Mouse (Mus musculus): ENCODE results near the gene Selenom.

Selenom gene

DNA sequence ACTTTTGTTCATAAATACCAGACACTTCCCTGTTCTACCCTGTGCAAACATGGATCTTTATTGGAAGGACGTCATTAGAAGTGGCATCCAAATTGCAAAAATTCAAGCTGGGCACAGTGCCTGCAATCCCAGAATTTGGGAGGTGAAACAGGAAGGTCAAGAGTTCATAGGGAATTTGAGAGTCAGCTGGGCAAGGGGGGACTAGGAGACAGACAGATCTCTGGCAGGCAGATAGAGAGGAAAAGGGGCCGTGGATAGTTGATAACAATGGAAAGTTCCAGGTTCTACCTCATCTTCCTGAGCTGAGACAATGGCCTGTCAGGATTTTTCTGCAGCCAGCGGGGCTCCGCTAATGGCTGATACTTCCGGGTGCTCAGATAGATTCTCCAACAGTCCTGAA, 35.3 kb downstream of the Selenom start:
- no peak for DNase-seq (ENCODE audit: low read depth, low spot score)

DNA sequence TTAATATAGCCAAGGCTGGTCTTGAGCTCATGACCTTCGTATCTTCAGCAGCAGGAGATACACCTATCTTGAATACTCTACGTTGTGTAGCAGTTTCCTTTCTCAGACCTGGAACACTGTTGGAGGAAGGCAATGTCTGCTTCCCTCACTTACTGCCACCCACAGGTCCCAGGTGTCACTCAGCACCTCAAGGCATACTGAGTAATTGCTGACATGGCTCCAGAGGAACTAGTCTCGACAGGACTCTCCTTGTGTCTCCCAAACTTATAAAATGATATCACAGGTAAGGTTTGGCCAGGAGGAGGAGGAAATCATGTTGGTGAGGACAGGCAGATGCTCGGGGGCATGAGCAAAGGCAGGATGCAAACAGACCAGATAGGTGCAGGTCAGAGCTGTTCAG, 40.5 kb downstream of the Selenom start:
- DNase-seq (ENCODE audit: low read depth, low spot score): no peak

- no peak for DNase-seq (ENCODE audit: low read depth, low spot score)
Measured at GRCm38 (mm10) chr11:3557852-3558251, 43.4 kb downstream of the Selenom start.

- peak; percentile 44 for DNase-seq (ENCODE audit: low read depth, low spot score)
Measured at GRCm38 (mm10) chr11:3560202-3560601, 45.7 kb downstream of the Selenom start.

DNA sequence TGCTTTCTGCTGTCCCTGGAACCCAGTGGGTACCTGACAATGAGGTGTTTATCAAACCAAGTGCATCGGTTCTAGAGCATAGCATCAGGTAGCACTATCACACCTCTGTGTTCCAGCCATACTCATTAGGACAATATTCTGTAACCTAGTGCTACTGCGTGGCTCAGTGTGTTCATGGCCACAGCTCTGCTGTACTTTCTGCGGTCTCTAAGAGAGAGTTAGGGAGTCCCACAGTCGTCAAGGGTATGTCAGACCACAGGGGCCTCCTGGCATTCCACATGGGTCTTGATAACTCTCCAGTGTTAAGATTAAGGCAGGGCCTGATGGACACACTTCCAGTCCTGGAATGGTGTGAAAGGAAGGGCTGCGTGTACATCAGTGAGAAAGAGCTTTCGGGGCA, 49.4 kb downstream of the Selenom start:
- DNase-seq (ENCODE audit: low read depth, low spot score): no peak

- no peak for DNase-seq (ENCODE audit: low read depth, low spot score)
Measured at GRCm38 (mm10) chr11:3564451-3564850, 50.0 kb downstream of the Selenom start.

DNA sequence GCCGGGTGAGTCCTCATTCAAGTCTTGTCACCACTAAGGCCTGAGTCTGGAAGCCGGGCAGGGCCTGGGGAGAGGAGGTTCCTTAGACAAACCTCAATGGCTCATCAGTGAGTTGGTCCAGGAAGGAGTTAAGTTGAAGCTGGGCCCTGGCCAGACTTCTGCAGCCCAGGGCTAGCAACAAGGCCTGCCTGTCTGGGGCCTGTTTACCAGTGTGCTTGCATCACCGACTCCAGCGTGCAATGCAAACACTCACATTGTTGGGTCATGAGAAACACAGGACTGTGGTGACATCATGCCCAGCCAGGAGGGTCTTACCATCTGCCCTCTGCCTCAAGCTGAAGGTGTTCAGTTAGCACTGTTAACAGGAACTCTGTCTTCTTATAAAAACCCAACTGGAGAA, 51.5 kb downstream of the Selenom start:
- no peak for DNase-seq (ENCODE audit: low read depth, low spot score)

All from skeletal muscle tissue, adult 2 months (tissue).